Mouse (Mus musculus) small intestine, adult 2 months (tissue): Measurements from ENCODE around the gene Rtp4.

Experiments used
- CTCF ChIP-seq: fragments of 200-500 bp; IDR thresholded peaks from 2 replicates; pipeline ENCODE4 v1.5.1; 2012; ENCODE audit warnings: low read depth, mild to moderate bottlenecking, control low read depth, inconsistent platforms, low read length, moderate library complexity, mixed read lengths; ENCODE audit not compliant: insufficient replicate concordance, insufficient read length; ENCODE audit errors: extremely low read depth
- POLR2A ChIP-seq: fragments of 200-500 bp; IDR thresholded peaks from 2 replicates; pipeline ENCODE4 v1.6.1; 2012; ENCODE audit warnings: low read depth, mild to moderate bottlenecking, control low read depth, inconsistent platforms, low read length, moderate library complexity

DNA sequence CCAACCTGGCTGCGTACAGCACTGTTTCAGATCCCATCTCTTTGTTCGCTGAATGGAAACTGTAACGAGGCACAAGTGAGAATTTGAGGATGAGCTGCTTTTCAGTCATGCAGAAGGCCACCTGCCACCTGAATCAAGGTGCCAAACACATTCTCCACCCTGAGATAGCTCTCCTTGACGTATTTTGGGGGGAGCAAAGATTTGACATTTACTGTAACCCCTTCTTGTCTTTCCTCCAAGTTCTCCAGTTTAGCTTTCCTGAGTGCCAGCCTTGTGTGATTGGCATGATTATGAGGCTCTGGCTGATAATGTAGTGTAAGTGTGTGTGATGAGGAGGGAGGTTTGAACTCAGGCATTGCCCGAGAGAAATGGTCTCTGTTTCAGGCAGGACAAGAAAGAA is 2.0 kb downstream of the Rtp4 start:
- no peak for TF ChIP-seq POLR2A
- TF ChIP-seq CTCF = no peak
